Mouse (Mus musculus) layer of hippocampus, adult 18-20 months (tissue): ENCODE measurements around the gene Prm2. TPM values are rescaled to one million over a fixed set of nuclear protein-coding genes. Genes with fewer than 3 reads are reported as not detected.
A peak's percentile ranks its signal among the peaks of the same experiment; 100 is the strongest.

Experiments used
- DNase-seq, 2 experiments: peaks; one replicate each; pipeline ENCODE4 v3.0.0; 2022; ENCODE audit warnings: low spot score in 2 of 2
- long read RNA-seq: library from polyadenylated mRNA; stranded (forward); transcript quantifications from one replicate; pipeline ENCODE4 v2.0.0, GENCODE M21; 2021
- total RNA-seq, 2 experiments: library from RNA; stranded (reverse); gene quantifications; 2 replicates each; pipeline ENCODE4 v1.2.3; 2021

Prm2 gene
- not detected for total RNA-seq
- long read RNA-seq: 0 reads

DNA sequence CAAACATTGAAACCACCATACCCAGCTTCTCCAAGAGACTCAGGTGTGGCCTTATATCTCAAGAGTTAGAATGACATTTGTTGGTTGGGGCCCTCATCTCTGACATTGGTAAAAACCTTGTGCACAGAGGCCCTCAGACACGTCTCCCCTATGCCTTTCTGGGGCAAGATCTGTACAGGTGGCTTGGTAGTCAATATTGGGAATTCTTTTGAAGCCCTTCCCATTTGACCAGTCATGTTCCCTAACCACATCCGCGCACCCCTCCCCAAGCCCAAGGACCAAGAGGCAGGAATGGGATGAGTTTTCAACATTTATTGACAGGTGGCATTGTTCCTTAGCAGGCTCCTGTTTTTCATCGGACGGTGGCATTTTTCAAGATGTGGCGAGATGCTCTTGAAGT lies at the start of gene Prm2:
Gene Prm2, minus strand, starts transcription at position 101 of the 400 bp plus-strand sequence.
- DNase-seq: no peak

DNA sequence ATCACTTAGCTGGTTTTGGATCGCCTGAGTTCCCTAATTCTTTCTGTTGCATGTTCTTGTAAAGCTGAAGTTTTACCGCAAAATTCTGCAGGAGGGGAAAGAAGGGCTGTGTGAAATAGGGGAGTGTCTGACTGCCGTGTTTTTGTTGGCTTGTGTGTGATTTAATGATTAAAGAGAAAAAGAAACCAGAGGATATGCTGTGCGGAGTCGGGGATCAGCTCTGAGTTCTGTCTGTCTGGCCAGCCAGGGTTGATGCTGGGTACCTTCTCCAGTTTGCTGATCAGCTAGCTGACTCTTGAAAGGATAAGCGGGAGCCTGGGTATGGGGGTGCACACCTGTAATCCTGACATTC lies 48.4 kb upstream of the Prm2 start:
- no peak for DNase-seq

DNA sequence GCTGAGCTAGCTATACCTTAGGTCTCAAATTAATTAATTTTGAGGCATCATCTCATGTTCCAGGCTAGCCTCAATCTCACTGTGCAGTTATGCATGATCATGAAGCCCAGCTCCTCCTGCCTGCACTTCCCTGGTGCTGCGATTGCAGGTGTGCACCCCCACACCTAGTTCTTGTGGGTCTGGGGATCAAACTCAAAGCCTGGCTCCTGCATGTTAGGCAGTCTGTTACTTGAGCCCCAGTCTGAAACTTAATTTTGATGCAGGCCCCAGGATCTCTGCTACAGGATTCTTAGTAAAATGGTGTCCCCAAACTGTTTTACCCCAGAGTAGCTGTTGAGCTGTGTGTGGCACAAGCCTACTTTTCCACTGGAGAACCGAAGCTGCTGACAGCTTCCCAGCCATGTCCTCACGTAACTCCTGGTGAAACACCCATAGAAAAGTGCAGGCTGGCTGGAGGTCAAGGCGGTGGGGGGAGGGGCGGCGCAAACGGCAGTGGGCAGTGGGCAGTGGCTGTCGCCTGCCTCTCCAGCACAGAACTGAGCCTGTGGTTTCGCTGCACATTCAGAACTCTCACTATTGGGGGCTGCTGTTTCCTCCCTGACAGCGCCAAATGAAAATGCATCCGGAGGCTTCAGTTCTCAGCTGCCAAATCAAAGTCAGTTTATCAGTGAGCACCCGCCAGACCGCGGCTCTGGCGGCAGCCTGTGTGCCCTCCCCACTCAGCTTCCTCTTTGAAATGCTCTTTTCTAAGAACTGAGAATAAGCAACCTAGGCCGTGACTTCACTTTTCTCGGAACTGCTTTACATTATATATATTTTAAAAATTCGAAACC lies 47.8 kb upstream of the Prm2 start:
- peak in 1 of 2 experiments; percentile 13 for DNase-seq

DNA sequence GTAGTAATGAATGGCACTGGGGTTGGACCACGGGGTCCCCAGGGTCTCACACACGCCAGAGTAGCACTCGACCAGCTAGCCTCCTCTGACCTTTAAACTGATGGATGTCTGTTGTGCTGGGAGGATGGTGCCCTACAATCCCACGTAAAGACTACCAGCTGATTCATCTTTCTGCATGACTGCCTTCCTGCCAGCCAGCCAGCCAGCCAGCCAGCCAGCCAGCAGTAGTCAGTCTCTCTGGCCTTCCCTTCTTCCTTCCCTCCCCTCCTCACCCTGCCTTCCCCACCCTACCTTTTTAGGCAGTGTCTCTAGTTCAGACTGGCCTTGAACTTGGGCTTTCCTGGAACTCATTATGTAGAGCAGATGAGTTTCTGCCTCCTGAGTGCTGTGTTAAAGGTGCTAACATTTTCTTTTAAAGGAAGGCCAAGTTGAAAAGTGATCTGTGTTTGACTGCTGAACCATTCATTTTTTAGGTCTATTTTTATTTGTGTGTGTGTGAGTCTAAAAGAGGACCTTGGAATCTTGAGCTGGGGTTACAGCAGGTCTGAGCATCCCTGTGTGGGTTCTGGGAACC lies 46.4 kb upstream of the Prm2 start:
- no peak for DNase-seq

DNA sequence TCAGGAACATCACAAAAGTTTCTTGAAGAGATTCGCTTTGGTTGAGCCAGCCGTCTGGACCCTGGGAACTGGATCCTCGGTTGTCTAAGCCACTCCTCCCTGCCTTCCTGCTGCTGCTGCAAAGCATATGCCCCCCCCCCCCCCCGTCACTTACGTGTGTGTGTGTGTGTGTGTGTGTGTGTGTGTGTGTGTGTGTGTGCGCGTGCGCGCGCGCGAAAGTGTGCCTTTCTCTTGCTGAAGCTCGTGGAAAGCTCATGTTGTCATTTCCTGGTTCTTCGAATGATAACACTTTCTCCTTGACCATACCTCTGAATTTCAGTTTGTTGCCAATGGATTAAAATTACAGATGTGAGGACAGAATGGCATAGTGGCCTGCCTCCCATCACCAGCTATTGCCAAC lies 44.1 kb upstream of the Prm2 start:
- DNase-seq: no peak

DNA sequence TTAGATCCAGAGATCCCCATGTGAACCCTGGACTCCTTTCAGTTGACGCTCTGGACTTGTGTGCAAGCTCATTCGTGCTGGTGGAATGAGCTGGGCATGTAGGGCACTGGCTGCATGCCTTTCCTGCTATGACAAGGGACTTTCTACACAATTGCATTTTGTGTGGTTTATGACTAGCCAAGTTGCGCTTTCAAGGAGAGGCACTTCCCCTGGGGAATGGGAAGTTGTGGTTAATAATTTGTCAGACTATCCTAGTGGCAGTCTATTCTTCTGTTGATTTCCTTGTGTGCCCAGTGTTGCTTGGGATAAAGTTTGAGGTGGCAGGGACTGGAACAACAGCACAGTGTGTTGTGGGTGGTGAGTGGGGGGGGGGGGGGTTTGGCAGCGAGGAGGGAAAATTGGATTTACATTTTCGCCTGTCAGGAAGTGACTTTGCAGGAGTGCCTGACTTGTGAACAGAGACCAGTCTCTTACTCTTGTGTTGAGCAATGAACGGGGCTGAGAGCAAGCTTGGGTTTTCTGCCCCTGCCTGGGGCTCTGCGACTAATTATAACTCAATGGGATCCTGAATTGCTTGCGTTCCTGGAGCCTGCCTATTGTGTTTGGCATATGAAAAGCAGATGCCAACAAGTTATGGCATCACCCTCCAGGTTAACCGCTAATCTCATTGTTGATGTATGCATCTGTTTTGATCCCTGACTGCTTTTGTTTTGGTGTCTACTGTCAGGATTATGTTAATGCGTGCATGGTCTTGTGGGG lies 42.7 kb upstream of the Prm2 start:
- no peak for DNase-seq

DNA sequence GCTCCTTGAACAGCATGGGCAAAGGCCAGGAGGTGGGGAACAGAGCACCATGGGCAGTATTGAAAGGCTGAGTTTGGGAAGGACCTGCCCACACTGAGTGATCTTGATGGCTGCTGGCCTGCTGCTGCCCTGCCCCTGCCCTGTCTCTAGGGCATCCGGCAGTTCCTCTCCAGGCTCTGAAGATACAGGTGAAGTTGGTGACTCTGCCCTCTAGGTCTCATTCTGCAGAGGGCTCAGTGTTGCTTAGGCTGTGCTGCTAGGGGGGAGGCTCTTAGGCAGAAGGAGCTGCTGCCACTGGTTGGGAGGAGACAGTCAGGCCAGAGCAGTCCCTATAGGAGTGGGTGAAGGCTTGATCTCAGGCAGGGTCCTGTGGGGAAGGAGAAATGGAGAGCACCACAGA lies 42.0 kb upstream of the Prm2 start:
- no peak for DNase-seq

DNA sequence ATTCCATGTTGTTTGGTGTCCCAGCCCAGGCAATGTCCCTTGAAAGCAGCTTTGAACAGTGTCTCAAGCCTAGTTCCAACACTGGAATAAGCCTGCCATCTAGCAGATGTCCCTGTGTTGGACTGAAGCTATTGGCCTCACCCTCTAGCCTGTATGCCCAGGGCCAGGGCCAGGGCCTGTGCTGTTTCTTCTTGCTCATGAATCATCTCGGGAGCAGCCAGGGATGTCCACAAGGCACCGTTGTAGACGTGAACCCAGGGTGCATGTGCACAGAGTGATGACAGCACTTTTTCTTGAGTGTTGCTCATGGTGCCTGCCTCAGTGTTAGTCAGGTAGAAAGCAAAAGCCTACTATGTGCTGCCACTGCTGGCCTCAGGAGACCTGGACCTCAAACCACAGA lies 41.3 kb upstream of the Prm2 start:
- DNase-seq: no peak

DNA sequence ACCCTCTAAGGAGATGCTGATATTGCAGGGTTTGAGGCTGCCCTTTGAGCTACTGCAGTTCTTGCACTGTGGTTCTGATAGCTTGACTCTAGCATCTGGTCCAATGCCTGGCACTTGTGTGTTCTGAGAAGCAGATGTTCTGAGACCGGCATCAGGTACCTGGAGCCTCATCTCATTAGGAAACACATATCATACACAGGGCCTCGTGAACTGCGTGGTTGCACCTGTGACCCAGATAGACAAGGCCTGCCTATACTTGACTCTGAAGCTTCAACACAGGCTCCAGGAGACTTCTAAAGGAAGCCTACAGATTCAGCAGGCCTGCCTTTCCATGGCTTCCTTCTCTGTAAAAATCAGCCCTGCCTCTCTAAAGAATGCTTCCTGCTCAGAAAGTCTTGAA lies 40.5 kb upstream of the Prm2 start:
- no peak for DNase-seq

DNA sequence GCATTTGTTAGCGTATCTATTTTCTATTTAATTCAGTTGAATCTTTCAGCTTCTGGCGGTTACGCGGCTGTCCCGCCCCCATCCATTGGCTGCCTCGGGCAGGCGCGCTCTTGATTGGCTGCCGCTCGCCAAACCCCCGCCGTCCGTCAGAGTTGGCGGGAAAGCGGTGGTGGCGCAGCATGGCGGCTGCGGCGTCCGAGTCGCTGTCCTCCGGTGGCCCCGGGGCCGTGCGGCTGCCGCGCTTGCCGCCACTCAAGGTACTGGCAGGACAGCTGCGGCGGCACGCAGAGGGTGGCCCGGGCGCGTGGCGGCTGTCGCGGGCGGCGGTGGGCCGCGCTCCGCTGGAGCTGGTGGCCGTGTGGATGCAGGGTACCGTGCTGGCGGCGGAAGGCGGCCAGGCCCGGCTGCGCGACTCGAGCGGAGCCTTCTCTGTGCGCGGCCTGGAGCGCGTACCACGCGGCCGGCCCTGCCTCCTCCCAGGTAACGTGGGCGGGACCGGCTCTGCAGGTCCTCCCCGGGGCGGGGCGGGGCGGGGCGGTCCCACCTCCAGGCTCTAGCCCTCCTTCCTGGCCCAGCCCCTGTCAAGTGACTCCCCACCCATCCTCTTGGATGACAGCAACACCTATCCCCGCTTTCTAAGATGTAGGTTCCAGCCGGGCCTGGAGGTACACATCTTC lies 39.1 kb upstream of the Prm2 start, which contains the start of gene Rmi2:
Gene Rmi2, plus strand, starts transcription at position 149 of the 677 bp plus-strand sequence.
- peak; percentile 71 to 82 for DNase-seq

DNA sequence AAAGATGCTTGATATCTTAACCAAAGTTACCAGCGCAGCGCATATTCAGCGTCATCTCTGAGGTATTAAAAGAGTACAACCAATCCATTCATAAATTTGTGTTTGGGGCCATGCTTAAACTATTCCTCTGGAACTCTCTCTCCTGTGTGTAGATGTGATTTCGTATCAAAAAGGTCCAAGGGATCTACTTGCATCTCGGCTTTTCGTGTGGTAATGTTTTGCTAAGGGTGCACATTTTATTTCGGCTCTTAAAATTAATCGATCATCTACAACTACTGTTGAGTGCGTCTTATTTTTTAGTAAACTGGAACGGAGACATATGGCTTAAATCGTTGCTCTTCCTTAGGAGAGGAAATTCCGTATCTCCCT lies 38.6 kb upstream of the Prm2 start:
- no peak for DNase-seq

DNA sequence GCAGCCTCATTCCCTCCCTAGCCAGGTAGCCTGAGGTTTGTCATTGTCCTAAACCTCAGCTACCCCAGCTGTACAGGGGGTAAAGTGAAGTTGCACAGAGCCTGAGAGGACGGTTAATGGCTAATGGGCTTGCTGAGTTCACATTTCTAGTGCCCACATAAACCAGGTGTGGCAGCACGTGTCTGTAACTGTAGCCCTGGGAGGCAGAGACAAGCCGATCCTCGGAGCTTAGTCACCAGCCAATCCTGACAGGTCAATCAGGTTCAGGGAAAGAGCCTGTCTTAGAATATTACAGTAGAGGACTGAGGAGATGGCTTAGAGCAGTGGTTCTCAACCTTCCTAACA lies 32.5 kb upstream of the Prm2 start:
- no peak for DNase-seq

DNA sequence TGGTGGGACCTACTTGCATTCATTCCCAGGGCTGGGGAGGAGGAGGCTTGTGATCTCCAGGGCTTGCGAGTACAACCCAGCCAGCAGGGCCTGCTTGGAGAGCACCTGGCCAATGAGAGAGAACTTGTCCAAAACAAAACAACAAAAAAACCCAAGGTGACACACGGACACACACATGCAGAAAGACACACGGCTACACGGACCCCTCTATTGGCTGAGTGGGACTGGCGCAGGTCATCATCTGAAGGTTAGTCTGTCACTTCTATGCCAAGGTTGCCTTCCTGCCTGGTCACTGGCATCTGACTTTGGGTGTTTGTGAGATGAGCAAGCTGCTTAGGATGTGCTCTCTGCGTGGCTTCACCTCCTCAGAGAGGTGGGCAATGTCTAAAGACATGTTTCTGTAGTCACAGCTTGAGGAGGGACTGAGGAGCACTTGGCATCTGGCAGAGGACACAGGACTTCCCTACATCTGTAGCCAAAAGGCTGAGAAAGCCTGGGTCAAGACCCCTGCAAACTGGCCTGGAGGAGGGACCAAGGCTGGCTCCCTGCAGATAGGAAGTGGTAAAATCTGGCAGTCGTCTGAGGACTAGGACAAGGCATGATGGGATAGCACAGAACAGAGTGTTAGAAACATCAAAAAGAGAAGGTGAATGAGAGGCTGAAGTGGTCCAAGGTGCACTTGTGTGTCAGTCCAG lies 32.0 kb upstream of the Prm2 start:
- DNase-seq: no peak

DNA sequence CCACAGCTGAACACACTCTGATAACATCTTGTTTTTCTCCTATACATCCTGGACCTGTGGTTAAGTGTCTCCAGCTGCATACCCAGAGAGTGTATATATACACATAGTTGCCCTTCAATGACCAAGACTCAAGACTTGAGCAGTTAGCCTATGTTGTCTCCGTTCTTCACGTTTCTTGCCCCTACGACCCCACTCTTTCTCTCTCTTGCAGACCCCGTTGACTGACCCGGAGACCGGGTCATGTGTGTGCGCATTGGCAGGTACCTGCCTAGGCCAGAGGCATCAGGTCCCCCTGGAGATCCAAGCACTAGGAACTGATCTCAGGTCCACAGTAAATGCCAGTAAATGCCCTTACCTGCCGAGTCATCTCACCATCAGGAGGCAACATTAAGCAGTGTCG lies 31.3 kb upstream of the Prm2 start:
- DNase-seq: no peak

DNA sequence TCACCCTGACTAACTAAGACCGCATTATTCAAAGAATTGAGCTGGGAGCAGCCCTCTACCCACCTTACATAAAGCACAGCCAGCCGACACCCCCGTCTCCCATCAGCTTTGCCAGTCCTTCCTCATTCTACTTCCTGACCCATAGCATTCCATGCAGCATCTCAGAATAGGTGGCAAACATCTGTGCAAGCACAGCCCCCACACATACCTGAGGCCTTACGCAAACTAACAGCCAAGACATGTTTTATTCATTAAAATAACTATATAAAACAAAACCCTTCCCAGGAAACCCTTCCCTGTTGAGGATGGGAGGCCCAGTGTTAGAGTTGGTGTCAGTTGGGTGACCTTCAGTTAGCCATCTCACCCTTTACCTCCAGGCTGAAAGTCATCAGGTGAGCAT lies 29.9 kb upstream of the Prm2 start:
- no peak for DNase-seq

DNA sequence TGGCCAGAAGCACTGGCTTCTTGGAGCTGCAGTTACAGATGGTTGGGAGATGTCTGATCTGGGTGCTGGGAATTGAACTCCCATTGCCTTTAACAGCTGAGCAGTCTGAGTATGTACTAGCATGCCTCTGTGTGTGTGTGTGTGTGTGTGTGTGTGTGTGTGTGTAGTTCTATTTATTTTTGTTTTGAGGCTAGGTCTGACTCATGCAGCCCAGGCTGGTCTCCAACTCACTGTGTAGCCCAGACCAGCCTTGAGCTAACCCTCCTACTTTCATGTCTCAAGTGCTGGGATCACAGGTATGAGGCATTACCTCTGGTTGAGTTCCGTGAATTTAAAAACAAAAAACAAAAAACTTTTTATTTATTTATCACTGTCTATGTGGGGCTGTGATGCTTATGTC lies 28.6 kb upstream of the Prm2 start:
- DNase-seq: peak in 1 of 2 experiments; percentile 9

DNA sequence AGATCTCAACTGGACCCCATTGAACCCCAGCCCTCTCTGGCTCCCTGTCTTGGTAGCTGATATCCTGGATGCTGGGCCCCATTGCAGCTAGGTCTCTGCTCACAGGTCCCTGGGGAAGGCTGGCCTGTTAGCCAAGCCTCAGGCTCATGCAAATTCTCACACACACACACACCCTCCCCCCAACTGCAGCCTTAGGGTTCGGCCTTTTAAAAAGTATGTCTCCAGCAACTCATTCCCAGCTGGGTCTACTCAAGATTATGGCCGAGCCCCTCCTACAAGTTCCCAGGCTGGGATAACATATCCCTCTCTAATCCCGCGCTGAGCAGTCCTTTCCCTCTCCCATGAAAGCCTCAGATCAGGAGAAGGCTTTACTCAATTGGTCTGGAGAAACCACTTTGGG lies 25.5 kb upstream of the Prm2 start:
- DNase-seq: no peak

DNA sequence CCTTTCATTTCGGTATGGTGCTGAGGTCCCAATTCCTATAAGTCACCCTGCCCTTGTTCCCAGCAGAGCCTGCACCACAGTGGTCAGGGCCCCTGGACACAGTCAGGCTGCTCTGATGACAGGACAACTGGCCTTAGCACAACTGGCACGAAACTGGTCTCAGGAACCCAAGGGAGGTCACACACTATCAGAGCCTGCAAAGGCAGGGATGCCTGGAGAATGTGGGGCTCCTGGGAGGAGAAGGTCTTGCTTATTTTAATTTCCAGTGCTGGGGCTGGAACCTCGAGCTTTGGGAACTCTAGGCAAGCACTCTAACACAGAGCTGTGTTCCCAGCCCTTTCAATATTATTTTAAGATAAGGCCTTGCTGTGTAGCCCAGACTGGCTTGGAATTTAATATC lies 24.0 kb upstream of the Prm2 start:
- no peak for DNase-seq

DNA sequence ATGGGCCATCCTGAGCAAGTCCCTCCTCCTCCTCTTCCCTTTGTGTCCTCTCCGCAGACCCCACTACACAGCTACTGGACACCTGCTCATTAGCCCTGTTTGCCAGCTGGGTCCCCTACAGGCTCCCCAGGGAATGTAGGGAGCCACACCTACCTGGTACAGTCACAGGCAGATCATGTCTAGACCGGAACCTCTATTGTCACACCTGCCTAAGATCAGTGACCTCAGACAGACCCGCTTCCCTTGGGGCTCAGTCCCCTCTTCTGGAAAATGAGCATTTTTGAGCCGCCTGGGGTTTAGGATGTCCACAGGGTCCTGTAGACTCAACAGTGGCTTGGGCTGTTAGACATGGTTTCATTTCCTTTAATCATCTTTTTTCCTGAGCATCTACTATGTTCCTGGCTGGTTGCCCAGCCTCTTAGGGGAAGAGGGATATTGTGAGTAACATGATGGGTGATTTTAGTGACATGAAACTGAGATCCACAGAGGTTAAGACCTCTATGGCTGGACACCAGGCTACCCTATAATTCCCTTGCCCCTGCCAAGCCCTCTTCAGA lies 22.7 kb upstream of the Prm2 start:
- no peak for DNase-seq

DNA sequence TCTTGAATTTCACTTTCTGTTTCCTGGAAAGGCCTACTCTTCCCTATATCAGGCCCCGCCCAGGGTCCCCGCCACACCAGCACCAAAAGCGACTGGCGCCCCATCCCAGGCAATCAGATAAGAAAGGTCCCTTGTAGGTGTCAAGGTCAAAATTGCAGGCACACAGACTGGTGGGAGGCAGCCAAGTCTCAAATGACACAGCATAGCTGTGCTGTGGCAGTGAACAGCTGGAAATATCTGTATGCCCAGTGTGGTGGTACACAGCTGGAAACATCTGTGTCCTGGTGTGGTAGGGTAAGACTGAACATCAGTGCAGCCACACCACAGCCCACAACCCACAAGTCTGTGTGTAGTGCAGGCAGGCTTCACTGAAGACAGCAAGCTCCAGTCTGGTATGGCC lies 18.9 kb upstream of the Prm2 start:
- no peak for DNase-seq

DNA sequence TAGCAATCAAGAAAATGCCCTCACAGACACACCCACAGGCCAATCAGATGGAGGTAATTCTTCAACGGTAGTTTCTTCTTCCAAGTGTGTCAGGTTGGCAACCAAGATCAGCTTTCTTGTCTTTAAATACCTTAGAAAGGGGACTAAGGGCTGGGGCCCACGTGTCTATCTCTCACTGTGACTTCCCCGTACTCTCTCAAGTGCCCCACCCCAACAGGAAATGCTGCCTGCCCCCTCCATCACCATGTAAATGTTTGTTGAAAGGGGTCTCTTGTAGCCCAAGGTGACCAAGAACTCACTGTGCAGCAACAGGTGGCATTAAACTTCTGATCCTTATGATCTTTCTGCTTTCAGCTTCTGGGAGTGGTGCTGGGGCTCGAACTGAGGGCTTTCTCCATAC lies 17.8 kb upstream of the Prm2 start:
- no peak for DNase-seq
